Mouse (Mus musculus): ENCODE measurements at regions not wholly inside any gene's neighbourhood (a gene's known extent, or its start where the extent isn't known, plus 50 kb on each side); places are given as distances from the start of the nearest gene placed in this dataset.

DNA sequence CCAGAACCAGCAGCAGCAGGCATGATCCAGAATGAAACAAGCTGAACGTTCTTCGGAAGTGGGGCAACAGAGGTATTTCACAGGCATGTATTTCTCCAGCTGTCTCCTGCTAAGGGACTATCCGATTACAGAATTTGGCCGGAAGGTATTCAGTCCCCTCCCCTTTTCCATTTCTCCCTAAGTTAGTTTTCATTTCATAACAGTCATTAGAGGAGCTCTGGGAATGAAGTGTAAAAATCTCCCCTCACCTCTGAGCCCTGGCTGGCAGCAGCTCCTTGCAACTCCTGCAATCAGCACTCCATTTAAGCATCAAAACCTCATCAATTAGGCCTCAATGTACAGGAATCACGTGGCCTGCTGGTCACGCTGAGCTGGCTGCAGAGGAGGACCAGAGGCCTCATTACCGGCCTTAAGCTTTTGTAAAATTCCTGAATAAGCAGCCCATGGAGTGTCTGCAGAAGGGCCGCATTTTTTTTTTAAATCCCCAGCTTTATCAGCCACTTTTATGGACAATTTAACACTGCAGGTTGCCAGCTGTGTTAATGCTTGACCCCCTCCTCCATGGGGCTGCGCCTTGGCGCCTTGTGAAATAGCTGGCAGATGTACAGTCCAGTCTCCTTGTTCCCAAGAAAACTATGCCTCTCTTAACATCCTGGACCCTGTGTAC, 456.1 kb upstream of the Kirrel3 start:
- in situ Hi-C loops (cut with MboI, MseI), result loop anchor here (10.0 kb wide), 1 partner anchor 1895 kb away; no protein-coding TSS in a partner anchor

DNA sequence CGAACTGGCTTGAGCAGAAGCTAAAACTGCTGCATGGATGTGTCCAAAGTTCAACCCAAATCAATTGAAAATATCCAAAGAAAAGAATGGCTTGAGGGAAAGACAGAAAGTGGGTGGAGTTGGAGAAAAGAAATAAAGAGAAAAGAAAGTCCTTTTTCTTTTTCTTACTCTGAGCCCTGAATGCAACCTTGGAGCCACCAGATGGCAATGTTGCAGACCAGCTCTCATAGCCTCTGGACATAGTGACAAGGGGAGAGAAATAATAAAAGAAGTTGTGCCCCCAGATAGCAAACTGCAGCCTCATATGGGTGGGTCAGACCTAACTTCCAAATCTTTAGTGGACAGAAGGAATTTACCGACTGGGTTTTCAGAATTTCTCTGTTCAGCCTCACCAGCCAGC, 431.3 kb upstream of the Kirrel3 start:
- in situ Hi-C loops (cut with MboI, MseI), result no loop called here
